Mouse (Mus musculus) liver, embryonic 12.5 days (tissue): ENCODE measurements around the gene Acrbp. TPM values are rescaled to one million over a fixed set of nuclear protein-coding genes. Genes with fewer than 3 reads are reported as not detected.

Experiments used
- ATAC-seq: fragments of 200-750 bp; cut with Nextera tagmentation; 2 replicates; pipeline ENCODE4 v1.8.0; 2017; ENCODE audit warnings: moderate number of reproducible peaks, mild to moderate bottlenecking, moderate library complexity
- H3K27ac ChIP-seq: fragments of 300-500 bp; sonication (generic); 2 replicates; pipeline ENCODE4 v1.5.1; 2016; ENCODE audit warnings: mild to moderate bottlenecking
- H3K27me3 ChIP-seq: fragments of 300-500 bp; sonication (generic); replicated peaks from 2 replicates; pipeline ENCODE4 v1.6.1; 2016; ENCODE audit warnings: mild to moderate bottlenecking, moderate library complexity
- H3K36me3 ChIP-seq: fragments of 300-500 bp; sonication (generic); 2 replicates; pipeline ENCODE4 v1.6.1; 2016; ENCODE audit warnings: mild to moderate bottlenecking, moderate library complexity
- H3K4me1 ChIP-seq: fragments of 300-500 bp; sonication (generic); 2 replicates; pipeline ENCODE4 v1.6.1; 2016
- H3K4me2 ChIP-seq: fragments of 300-500 bp; sonication (generic); 2 replicates; pipeline ENCODE4 v1.6.1; 2016; ENCODE audit warnings: mild to moderate bottlenecking, moderate library complexity
- H3K4me3 ChIP-seq: fragments of 300-500 bp; sonication (generic); 2 replicates; pipeline ENCODE4 v1.5.1; 2016; ENCODE audit warnings: mild to moderate bottlenecking, moderate library complexity
- H3K9ac ChIP-seq: fragments of 300-500 bp; sonication (generic); 2 replicates; pipeline ENCODE4 v1.6.1; 2016; ENCODE audit warnings: mild to moderate bottlenecking, moderate library complexity
- H3K9me3 ChIP-seq: fragments of 300-500 bp; sonication (generic); replicated peaks from 2 replicates; pipeline ENCODE4 v1.6.1; 2016; ENCODE audit warnings: mild to moderate bottlenecking, moderate library complexity
- WGBS: fragments of 180-500 bp; shearing (Covaris S2); methylation state at CpG from one replicate; pipeline ENCODE4 v1.1.7; 2016; ENCODE audit not compliant: insufficient replicate concordance; 5-methylcytosine and 5-hydroxymethylcytosine counted together
- polyA plus RNA-seq: library from polyadenylated mRNA; unstranded; fragments of >200 nt; fragmentation: Nextera tagmentation; extraction: Ambion mirVana; gene quantifications from 2 replicates; pipeline ENCODE4 v1.2.1, GENCODE M21; 2016

The Acrbp gene
- polyA plus RNA-seq, 1 experiment from 2014 or later, result 3.7 TPM

- H3K27ac ChIP-seq, result peak overlapping the region; percentile 83
- WGBS, result 18% methylated on average over 2 of the region's 2 CpGs
- no peaks in the 10 kb centered on the region; the same call in 1 of the 2 replicates for H3K27me3 ChIP-seq
- no peak for ATAC-seq
- peak overlapping the region; percentile 13 for H3K9ac ChIP-seq
- H3K4me1 ChIP-seq, result peaks cover 43% of the 10 kb centered on the region
- peak overlapping the region; percentile 73 for H3K4me2 ChIP-seq
- H3K9me3 ChIP-seq, result no peaks in the 10 kb centered on the region
- H3K36me3 ChIP-seq, result no peaks in the 10 kb centered on the region
- H3K4me3 ChIP-seq, result peak overlapping the region; percentile 40
These were observed 22.4 kb downstream of the Acrbp start for GRCm38 (mm10) chr6:125071896-125072279.

GRCm38 (mm10) chr6:125073825-125074224 is 24.3 kb downstream of the Acrbp start:
- no peak for ATAC-seq
- H3K9me3 ChIP-seq, result no peaks in the 10 kb centered on the region
- H3K27ac ChIP-seq, result no peak overlapping the region
- no peak overlapping the region for H3K4me3 ChIP-seq
- H3K4me1 ChIP-seq, result peaks cover 31% of the 10 kb centered on the region
- no peak overlapping the region for H3K9ac ChIP-seq
- 46% methylated on average over 8 of the region's 8 CpGs for WGBS
- 0 out of 2 replicates have a peak, but pooled peaks cover 4% of the 10 kb centered on the region for H3K27me3 ChIP-seq
- no peak overlapping the region for H3K4me2 ChIP-seq
- no peaks in the 10 kb centered on the region for H3K36me3 ChIP-seq

- 0 out of 2 replicates have a peak, but pooled peaks cover 4% of the 10 kb centered on the region for H3K27me3 ChIP-seq
- ATAC-seq, result no peak; the same call in 1 of the 2 replicates
- peaks cover 23% of the 10 kb centered on the region for H3K4me1 ChIP-seq
- WGBS, result 31% methylated on average over 25 of the region's 25 CpGs
- no peaks in the 10 kb centered on the region for H3K36me3 ChIP-seq
- H3K9ac ChIP-seq, result peak overlapping the region; percentile 58
- H3K4me3 ChIP-seq, result peak overlapping the region; percentile 50
- peak overlapping the region; percentile 84 for H3K4me2 ChIP-seq
- H3K9me3 ChIP-seq, result no peaks in the 10 kb centered on the region
- peak overlapping the region; percentile 62 for H3K27ac ChIP-seq
These were observed 31.9 kb downstream of the Acrbp start for GRCm38 (mm10) chr6:125081394-125081793.

GRCm38 (mm10) chr6:125081797-125082560 is 32.5 kb downstream of the Acrbp start:
- Histone ChIP-seq H3K4me3 (peak overlapping the region; percentile 50), H3K36me3 (no peaks in the 10 kb centered on the region), H3K27ac (peak overlapping the region; percentile 62), H3K9ac (peak overlapping the region; percentile 58), H3K27me3 (0 out of 2 replicates have a peak, but pooled peaks cover 4% of the 10 kb centered on the region), H3K9me3 (no peaks in the 10 kb centered on the region), H3K4me2 (peak overlapping the region; percentile 84), H3K4me1 (peaks cover 23% of the 10 kb centered on the region)
- peak; percentile 86 for ATAC-seq
- 31% methylated on average over 45 of the region's 45 CpGs for WGBS

GRCm38 (mm10) chr6:125082801-125083386 is 33.4 kb downstream of the Acrbp start:
- no peaks in the 10 kb centered on the region for H3K36me3 ChIP-seq
- 73% methylated on average over 7 of the region's 7 CpGs for WGBS
- no peak overlapping the region for H3K4me3 ChIP-seq
- ATAC-seq, result no peak
- H3K4me2 ChIP-seq, result no peak overlapping the region
- H3K9me3 ChIP-seq, result no peaks in the 10 kb centered on the region
- H3K27me3 ChIP-seq, result 0 out of 2 replicates have a peak, but pooled peaks cover 4% of the 10 kb centered on the region
- H3K27ac ChIP-seq, result no peak overlapping the region
- H3K4me1 ChIP-seq, result peaks cover 23% of the 10 kb centered on the region
- H3K9ac ChIP-seq, result no peak overlapping the region

GRCm38 (mm10) chr6:125084424-125084823 is 34.9 kb downstream of the Acrbp start:
- Histone ChIP-seq H3K4me1 (peaks cover 36% of the 10 kb centered on the region), H3K9me3 (no peaks in the 10 kb centered on the region), H3K27me3 (no peaks in the 10 kb centered on the region), H3K36me3 (no peaks in the 10 kb centered on the region), H3K4me2 (no peak overlapping the region), H3K9ac (no peak overlapping the region), H3K27ac (no peak overlapping the region), H3K4me3 (no peak overlapping the region)
- 8% methylated on average over 4 of the region's 4 CpGs for WGBS
- ATAC-seq, result 0 out of 2 replicates have a peak, but pooled peaks have one; percentile 3

GRCm38 (mm10) chr6:125087937-125088336 is 38.4 kb downstream of the Acrbp start:
- Histone ChIP-seq H3K4me3 (no peak overlapping the region), H3K4me1 (peaks cover 43% of the 10 kb centered on the region), H3K27me3 (no peaks in the 10 kb centered on the region), H3K4me2 (no peak overlapping the region), H3K9ac (no peak overlapping the region), H3K9me3 (no peaks in the 10 kb centered on the region), H3K36me3 (no peaks in the 10 kb centered on the region), H3K27ac (peak overlapping the region; percentile 82)
- no peak for ATAC-seq
- 60% methylated on average over 3 of the region's 3 CpGs for WGBS

- H3K9ac ChIP-seq, result peak overlapping the region; percentile 67
- H3K27ac ChIP-seq, result peak overlapping the region; percentile 82
- H3K27me3 ChIP-seq, result no peaks in the 10 kb centered on the region
- peak; percentile 71 for ATAC-seq
- peak overlapping the region; percentile 75 for H3K4me2 ChIP-seq
- peak overlapping the region; percentile 42 for H3K4me3 ChIP-seq
- WGBS, result 9% methylated on average over 20 of the region's 20 CpGs
- H3K36me3 ChIP-seq, result no peaks in the 10 kb centered on the region
- peaks cover 41% of the 10 kb centered on the region for H3K4me1 ChIP-seq
- H3K9me3 ChIP-seq, result no peaks in the 10 kb centered on the region
These were observed 39.3 kb downstream of the Acrbp start for GRCm38 (mm10) chr6:125088561-125089321.

GRCm38 (mm10) chr6:125089521-125090321 is 40.2 kb downstream of the Acrbp start:
- peak; percentile 72 for ATAC-seq
- H3K9me3 ChIP-seq, result no peaks in the 10 kb centered on the region
- H3K4me2 ChIP-seq, result peak overlapping the region; percentile 75
- WGBS, result 4% methylated on average over 15 of the region's 15 CpGs
- H3K4me3 ChIP-seq, result peak overlapping the region; percentile 42
- H3K27ac ChIP-seq, result peak overlapping the region; percentile 82
- H3K4me1 ChIP-seq, result peaks cover 40% of the 10 kb centered on the region
- H3K9ac ChIP-seq, result peak overlapping the region; percentile 67
- no peaks in the 10 kb centered on the region for H3K36me3 ChIP-seq
- no peaks in the 10 kb centered on the region for H3K27me3 ChIP-seq

GRCm38 (mm10) chr6:125090341-125091085 is 41.0 kb downstream of the Acrbp start:
- Histone ChIP-seq H3K4me2 (peak overlapping the region; percentile 75), H3K27me3 (no peaks in the 10 kb centered on the region), H3K4me3 (peak overlapping the region; percentile 42), H3K27ac (peak overlapping the region; percentile 82), H3K9ac (peak overlapping the region; percentile 67), H3K9me3 (no peaks in the 10 kb centered on the region), H3K4me1 (peaks cover 48% of the 10 kb centered on the region), H3K36me3 (no peaks in the 10 kb centered on the region)
- WGBS, result 61% methylated on average over 10 of the region's 10 CpGs
- no peak; the same call in 1 of the 2 replicates for ATAC-seq
